Mouse (Mus musculus) neural tube, embryonic 13.5 days (tissue): ENCODE measurements around the gene Malrd1. TPM values are rescaled to one million over a fixed set of nuclear protein-coding genes. Genes with fewer than 3 reads are reported as not detected.

Experiments
- ATAC-seq: fragments of 200-750 bp; cut with Nextera tagmentation; 2 replicates; pipeline ENCODE4 v1.8.0; 2017; ENCODE audit warnings: low read depth, mild to moderate bottlenecking, moderate TSS enrichment, moderate library complexity
- H3K27ac ChIP-seq: fragments of 300-500 bp; sonication (generic); replicated peaks from 2 replicates; pipeline ENCODE4 v1.5.1; 2015; ENCODE audit warnings: moderate library complexity, mild to moderate bottlenecking, inconsistent platforms
- H3K27me3 ChIP-seq: fragments of 300-500 bp; sonication (generic); 2 replicates; pipeline ENCODE4 v1.6.1; 2015; ENCODE audit warnings: mild to moderate bottlenecking, inconsistent platforms
- H3K36me3 ChIP-seq: fragments of 300-500 bp; sonication (generic); 2 replicates; pipeline ENCODE4 v1.6.1; 2015; ENCODE audit warnings: mild to moderate bottlenecking, inconsistent platforms
- H3K4me1 ChIP-seq: fragments of 300-500 bp; sonication (generic); replicated peaks from 2 replicates; pipeline ENCODE4 v1.6.1; 2015; ENCODE audit warnings: inconsistent platforms
- H3K4me2 ChIP-seq: fragments of 300-500 bp; sonication (generic); 2 replicates; pipeline ENCODE4 v1.6.1; 2015; ENCODE audit warnings: inconsistent platforms, mild to moderate bottlenecking, moderate library complexity
- H3K4me3 ChIP-seq: fragments of 300-500 bp; sonication (generic); 2 replicates; pipeline ENCODE4 v1.5.1; 2015; ENCODE audit warnings: mild to moderate bottlenecking, inconsistent platforms
- H3K9ac ChIP-seq: fragments of 300-500 bp; sonication (generic); 2 replicates; pipeline ENCODE4 v1.6.1; 2015; ENCODE audit warnings: moderate library complexity, mild to moderate bottlenecking, inconsistent platforms
- H3K9me3 ChIP-seq: fragments of 300-500 bp; sonication (generic); 2 replicates; pipeline ENCODE4 v1.6.1; 2016; ENCODE audit warnings: inconsistent platforms
- WGBS: fragments of 180-500 bp; shearing (Covaris S2); methylation state at CpG from one replicate; pipeline ENCODE4 v1.1.7; 2015; 5-methylcytosine and 5-hydroxymethylcytosine counted together
- polyA plus RNA-seq: library from polyadenylated mRNA; unstranded; fragments of >200 nt; fragmentation: Nextera tagmentation; extraction: Ambion mirVana; gene quantifications from 2 replicates; pipeline ENCODE4 v1.2.1, GENCODE M21; 2015

The Malrd1 gene
- polyA plus RNA-seq: 0.07 and 0.15 TPM in 2 replicates

DNA sequence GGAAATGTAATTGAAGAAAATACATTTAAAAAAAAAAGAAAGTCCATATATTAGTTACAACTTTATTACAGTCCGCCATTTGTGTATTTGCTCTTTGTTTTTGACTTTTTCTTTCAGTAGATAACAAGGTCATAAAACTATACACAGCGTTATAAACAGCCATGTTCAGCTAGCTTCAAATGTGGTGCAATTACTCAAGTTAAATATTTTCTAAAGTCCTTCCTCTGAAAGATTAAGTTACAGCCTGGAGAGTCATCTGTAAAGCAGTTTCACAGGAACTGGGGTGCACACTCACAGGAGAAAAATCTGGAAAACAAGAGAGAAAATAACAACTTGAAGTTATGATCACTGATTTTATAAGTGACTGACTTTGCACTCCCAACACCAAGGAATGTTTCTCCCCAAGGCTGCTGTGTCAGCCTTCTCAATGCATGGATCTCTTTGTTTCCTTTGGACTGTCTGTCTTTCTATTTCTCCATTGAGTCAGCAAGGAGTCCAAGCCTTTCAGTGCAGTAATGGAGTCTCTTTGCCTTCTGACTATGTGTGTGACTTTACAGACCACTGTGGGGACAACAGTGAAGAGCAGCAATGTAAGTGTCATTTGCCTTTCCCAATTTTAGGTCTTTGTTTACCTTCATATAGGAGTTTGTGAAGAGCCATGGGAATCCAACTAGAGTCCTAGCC lies at the start of gene Malrd1:
TSS of gene Malrd1 (plus strand) at position 239 of the 684 bp plus-strand sequence.
- no peak for ATAC-seq
- Histone ChIP-seq H3K9ac (no peak within 1 kb of the TSS), H3K9me3 (peaks cover 13% of the 10 kb centered on the region), H3K27me3 (no peaks in the 10 kb centered on the region), H3K4me1 (no peaks in the 10 kb centered on the region), H3K27ac (no peak within 1 kb of the TSS), H3K4me3 (no peak within 1 kb of the TSS), H3K36me3 (no peaks in the 10 kb centered on the region), H3K4me2 (no peak within 1 kb of the TSS)
- WGBS: 81% methylated on average over 2 of the region's 2 CpGs

DNA sequence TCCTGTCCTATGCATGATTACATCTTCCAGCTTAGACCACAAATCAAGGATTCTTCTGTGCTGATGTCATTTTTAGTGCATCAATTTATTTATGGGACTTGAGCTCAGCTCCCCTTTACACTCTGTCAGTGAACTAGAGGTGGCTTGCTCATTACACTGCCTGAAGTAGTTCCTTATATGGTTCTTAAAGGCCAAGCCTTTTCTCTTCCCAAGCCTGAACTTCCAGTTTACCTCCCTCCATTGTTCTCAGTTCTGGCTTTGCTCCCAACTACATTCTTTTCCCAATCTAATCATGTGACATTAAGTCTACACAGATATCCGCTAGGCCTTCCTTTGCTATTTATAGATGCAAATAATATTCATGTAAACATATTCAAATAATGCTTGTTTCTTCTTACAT lies 12.4 kb downstream of the Malrd1 start:
- ATAC-seq: no peak
- WGBS: 75% methylated on average over 1 of the region's 1 CpGs

DNA sequence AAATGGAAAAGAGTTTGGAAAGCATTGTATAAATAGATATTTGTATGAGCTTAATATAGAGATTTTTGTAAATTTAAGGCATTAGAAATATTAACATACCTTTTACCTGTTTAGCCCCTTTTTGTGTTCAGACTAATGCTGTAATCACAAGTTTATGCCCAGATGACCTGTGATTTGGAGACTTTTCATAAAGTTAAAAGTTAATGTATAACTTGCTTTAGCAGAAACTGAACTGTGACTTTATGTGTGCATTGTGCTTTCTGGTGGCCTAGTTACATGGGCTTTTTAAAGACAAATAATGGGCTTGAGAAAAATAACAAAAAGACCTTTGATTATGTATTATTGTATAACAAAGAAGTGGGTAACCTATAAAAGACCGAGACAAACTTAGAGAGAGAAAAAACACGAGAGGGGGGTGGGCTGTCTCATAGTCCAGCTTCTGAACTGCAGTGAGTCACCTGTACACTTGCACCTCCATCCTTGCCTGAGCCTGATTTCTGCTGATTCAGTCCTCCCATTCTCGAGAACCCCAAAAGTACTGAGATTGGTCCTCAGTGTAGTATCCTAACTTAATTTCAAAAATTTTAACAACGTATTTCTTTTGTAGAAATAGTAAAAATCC lies 87.2 kb downstream of the Malrd1 start:
- Histone ChIP-seq H3K36me3 (no peaks in the 10 kb centered on the region), H3K9ac (no peak overlapping the region), H3K4me1 (no peaks in the 10 kb centered on the region), H3K4me3 (no peak overlapping the region), H3K27me3 (no peaks in the 10 kb centered on the region), H3K9me3 (no peaks in the 10 kb centered on the region), H3K27ac (no peak overlapping the region), H3K4me2 (no peak overlapping the region)
- ATAC-seq: no peak
- 67% methylated on average over 4 of the region's 4 CpGs for WGBS

More for the DNA sequence above, 12.4 kb downstream of the Malrd1 start:
- no peak overlapping the region for H3K4me2 ChIP-seq
- H3K27ac ChIP-seq: no peak overlapping the region
- no peaks in the 10 kb centered on the region for H3K36me3 ChIP-seq
- no peak overlapping the region for H3K4me3 ChIP-seq
- no peaks in the 10 kb centered on the region for H3K27me3 ChIP-seq
- no peak overlapping the region for H3K9ac ChIP-seq
- no peaks in the 10 kb centered on the region for H3K9me3 ChIP-seq
- H3K4me1 ChIP-seq: no peaks in the 10 kb centered on the region

DNA sequence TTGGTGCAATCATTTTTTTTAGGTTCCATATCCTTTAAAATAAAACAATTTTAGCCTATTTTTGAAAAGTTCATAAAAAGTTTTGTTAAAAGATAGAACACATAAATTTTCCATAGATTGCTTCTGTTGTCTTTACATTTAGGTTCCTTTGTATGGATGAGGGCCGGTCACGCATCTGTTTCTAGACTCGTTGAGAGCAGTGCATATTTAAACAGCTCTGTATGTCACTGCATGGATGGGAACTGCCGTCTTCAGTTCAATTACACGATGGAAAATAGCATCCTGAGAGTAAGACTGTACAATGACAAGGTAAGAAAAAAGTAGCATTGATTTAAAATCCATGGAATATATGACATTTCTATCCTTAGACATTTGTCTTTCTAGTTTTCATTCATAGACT lies 87.7 kb downstream of the Malrd1 start:
- H3K4me3 ChIP-seq: no peak overlapping the region
- 83% methylated on average over 5 of the region's 5 CpGs for WGBS
- H3K36me3 ChIP-seq: no peaks in the 10 kb centered on the region
- no peak overlapping the region for H3K9ac ChIP-seq
- H3K9me3 ChIP-seq: no peaks in the 10 kb centered on the region
- no peaks in the 10 kb centered on the region for H3K27me3 ChIP-seq
- no peak for ATAC-seq
- no peak overlapping the region for H3K27ac ChIP-seq
- no peak overlapping the region for H3K4me2 ChIP-seq
- H3K4me1 ChIP-seq: no peaks in the 10 kb centered on the region

- Histone ChIP-seq H3K27ac (no peak overlapping the region), H3K9ac (no peak overlapping the region), H3K4me1 (no peaks in the 10 kb centered on the region), H3K27me3 (no peaks in the 10 kb centered on the region), H3K36me3 (no peaks in the 10 kb centered on the region), H3K4me2 (no peak overlapping the region), H3K9me3 (no peaks in the 10 kb centered on the region), H3K4me3 (no peak overlapping the region)
- 62% methylated on average over 1 of the region's 1 CpGs for WGBS
- no peak for ATAC-seq
Observed at GRCm38 (mm10) chr2:15635761-15636160, 109.5 kb downstream of the Malrd1 start.

GRCm38 (mm10) chr2:15643864-15644263 lies 117.6 kb downstream of the Malrd1 start:
- Histone ChIP-seq H3K4me1 (no peaks in the 10 kb centered on the region), H3K27ac (no peak overlapping the region), H3K4me3 (no peak overlapping the region), H3K4me2 (no peak overlapping the region), H3K36me3 (no peaks in the 10 kb centered on the region), H3K27me3 (no peaks in the 10 kb centered on the region), H3K9ac (no peak overlapping the region), H3K9me3 (no peaks in the 10 kb centered on the region)
- 74% methylated on average over 1 of the region's 1 CpGs for WGBS
- ATAC-seq: no peak

DNA sequence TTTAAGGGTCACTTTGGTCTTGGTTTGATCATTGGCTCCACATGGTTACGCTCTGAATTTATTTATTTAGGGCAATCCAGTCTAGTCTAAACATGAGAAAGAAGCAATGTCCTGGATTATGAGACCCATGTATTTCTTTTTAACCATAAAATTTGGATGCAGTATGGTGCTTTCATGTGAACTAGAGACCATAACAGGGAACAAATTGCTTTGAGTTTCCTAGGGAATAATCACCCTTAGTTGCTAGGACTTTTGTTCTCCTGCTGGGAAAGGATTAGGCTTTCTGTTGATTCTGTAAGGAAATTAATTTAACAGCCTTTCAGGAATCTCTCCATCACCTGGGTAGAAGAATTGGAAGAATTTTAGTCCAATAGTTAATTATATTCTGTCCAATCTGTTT lies 130.1 kb downstream of the Malrd1 start:
- H3K4me1 ChIP-seq: no peaks in the 10 kb centered on the region
- 79% methylated on average over 1 of the region's 1 CpGs for WGBS
- no peak overlapping the region for H3K9ac ChIP-seq
- no peaks in the 10 kb centered on the region for H3K9me3 ChIP-seq
- H3K4me2 ChIP-seq: no peak overlapping the region
- no peaks in the 10 kb centered on the region for H3K36me3 ChIP-seq
- H3K27me3 ChIP-seq: no peaks in the 10 kb centered on the region
- H3K4me3 ChIP-seq: no peak overlapping the region
- H3K27ac ChIP-seq: no peak overlapping the region
- no peak for ATAC-seq

- Histone ChIP-seq H3K9me3 (no peaks in the 10 kb centered on the region), H3K27ac (no peak overlapping the region), H3K4me3 (no peak overlapping the region), H3K9ac (no peak overlapping the region), H3K36me3 (no peaks in the 10 kb centered on the region), H3K4me1 (no peaks in the 10 kb centered on the region), H3K4me2 (no peak overlapping the region), H3K27me3 (no peaks in the 10 kb centered on the region)
- no peak for ATAC-seq
- WGBS: 91% methylated on average over 3 of the region's 3 CpGs
Observed at GRCm38 (mm10) chr2:15702977-15703376, 176.7 kb downstream of the Malrd1 start.

GRCm38 (mm10) chr2:15740945-15741344 lies 214.7 kb downstream of the Malrd1 start:
- Histone ChIP-seq H3K27ac (no peak overlapping the region), H3K36me3 (no peaks in the 10 kb centered on the region), H3K4me2 (no peak overlapping the region), H3K9me3 (no peaks in the 10 kb centered on the region; the same call in 1 of the 2 replicates), H3K9ac (no peak overlapping the region), H3K4me1 (no peaks in the 10 kb centered on the region), H3K27me3 (no peaks in the 10 kb centered on the region), H3K4me3 (no peak overlapping the region)
- whole genome bisulfite sequencing: 92% methylated on average over 1 of the region's 1 CpGs
- ATAC-seq: no peak

GRCm38 (mm10) chr2:15744979-15745688 lies 218.9 kb downstream of the Malrd1 start:
- H3K9ac ChIP-seq: no peak overlapping the region
- H3K27me3 ChIP-seq: no peaks in the 10 kb centered on the region
- H3K9me3 ChIP-seq: no peaks in the 10 kb centered on the region
- no peaks in the 10 kb centered on the region for H3K36me3 ChIP-seq
- no peak overlapping the region for H3K27ac ChIP-seq
- H3K4me3 ChIP-seq: no peak overlapping the region
- no peak overlapping the region for H3K4me2 ChIP-seq
- 85% methylated on average over 4 of the region's 4 CpGs for WGBS
- H3K4me1 ChIP-seq: no peaks in the 10 kb centered on the region
- ATAC-seq: no peak

DNA sequence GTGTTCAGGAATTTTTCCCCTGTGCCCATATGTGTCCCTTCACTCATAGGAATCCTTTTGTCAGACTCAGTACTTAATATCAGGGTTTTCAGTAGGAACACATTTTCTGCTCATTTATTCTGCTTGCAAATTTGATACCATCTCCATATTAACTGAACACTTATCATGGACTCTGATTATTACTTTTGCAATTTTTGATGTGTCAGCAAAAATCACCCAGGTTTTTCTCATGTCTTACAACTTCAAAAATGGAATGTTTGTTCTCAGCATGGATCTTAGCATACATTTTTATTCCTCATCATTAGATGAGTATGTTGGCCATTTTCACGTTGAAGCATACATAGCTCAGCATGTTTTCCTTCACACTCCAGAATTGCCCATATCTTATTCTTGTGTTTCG lies 258.5 kb downstream of the Malrd1 start:
- Histone ChIP-seq H3K27me3 (no peaks in the 10 kb centered on the region), H3K27ac (no peak overlapping the region), H3K36me3 (no peaks in the 10 kb centered on the region), H3K4me2 (no peak overlapping the region), H3K9ac (no peak overlapping the region), H3K9me3 (0 out of 2 replicates have a peak, but pooled peaks cover 3% of the 10 kb centered on the region), H3K4me1 (no peaks in the 10 kb centered on the region), H3K4me3 (no peak overlapping the region)
- ATAC-seq: no peak
- WGBS: 86% methylated on average over 2 of the region's 2 CpGs

GRCm38 (mm10) chr2:15815724-15816123 lies 289.4 kb downstream of the Malrd1 start:
- H3K9ac ChIP-seq: no peak overlapping the region
- H3K27me3 ChIP-seq: no peaks in the 10 kb centered on the region
- H3K9me3 ChIP-seq: no peaks in the 10 kb centered on the region
- H3K4me2 ChIP-seq: no peak overlapping the region
- H3K27ac ChIP-seq: no peak overlapping the region
- WGBS: 73% methylated on average over 1 of the region's 1 CpGs
- no peak overlapping the region for H3K4me3 ChIP-seq
- ATAC-seq: no peak
- H3K4me1 ChIP-seq: no peaks in the 10 kb centered on the region
- H3K36me3 ChIP-seq: no peaks in the 10 kb centered on the region
